In genomic region chr2:48172626-48173025, GRCm38 (mm10) we compare ENCODE assay signal across 22 mouse cellular contexts.
DNase-seq lines count a peak whose midpoint lies in the region; ATAC-seq and TF ChIP-seq lines count a peak whose summit lies in the region.
"Had no signal": no experiment of that assay in that cellular context is flagged by ENCODE, and none has a peak within 500 bp of the region (broad histone marks: within the 10 kb centered on the region; RNA-seq: fewer than 3 reads in every experiment).

No protein-coding gene starts in this region.

- no peaks in the 10 kb centered on the region for H3K36me3 ChIP-seq in forebrain, embryonic 12.5 days (replicated peaks)
- H3K36me3 ChIP-seq: embryonic facial prominence, embryonic 10.5 days; heart, embryonic 13.5 days had no signal

- peak; percentile 26 for DNase-seq in embryo, embryonic 10.5 days (ENCODE audit: low spot score)
- DNase-seq in embryo, embryonic 9.5 days (ENCODE audit: extremely low spot score) = no peak
- DNase-seq in 3T3-L1 (ENCODE audit: low read depth, low spot score) = peak; percentile 49
- DNase-seq in mesoderm, embryonic 11.5 days (ENCODE audit: low read depth, low spot score) = peak; percentile 58
- DNase-seq in left cerebral cortex, adult 18-20 months (ENCODE audit: low spot score in 2 of 2) = no peak
- DNase-seq: adrenal gland, adult 2 months; adrenal gland, postnatal 25 days; cerebellum, adult 18-20 months; cerebellum, adult 9-11 months; cerebellum, postnatal 36 days; gastrocnemius, postnatal 14 days; heart, postnatal 36 days; kidney, adult 18-20 months had no signal

- peak overlapping the region; percentile 26 for H3K27ac ChIP-seq in embryonic fibroblast, embryonic 13.5 days (ENCODE audit: insufficient read depth, low read length)
- no peak overlapping the region for H3K27ac ChIP-seq in forebrain, embryonic 12.5 days
- H3K27ac ChIP-seq: embryonic facial prominence, embryonic 10.5 days; heart, embryonic 13.5 days had no signal

- no peak for ATAC-seq in forebrain, embryonic 12.5 days (ENCODE audit: low FRiP score)
- ATAC-seq: activated CD4-positive, CD25-positive, alpha-beta regulatory T cell, adult 4 months; forebrain, embryonic 16.5 days; hindbrain, embryonic 16.5 days; Patski had no signal

- WGBS in forebrain, embryonic 12.5 days = 78% methylated on average over 1 of the region's 1 CpGs

- no peak overlapping the region for H3K9ac ChIP-seq in forebrain, embryonic 12.5 days
- H3K9ac ChIP-seq: heart, embryonic 13.5 days had no signal

- TF ChIP-seq POLR2A in embryonic fibroblast, embryonic 13.5 days (IDR thresholded peaks at IDR 0.05; ENCODE audit: low read depth, low read length) = no peak

- no peaks in the 10 kb centered on the region for H3K4me1 ChIP-seq in embryonic fibroblast, embryonic 13.5 days (ENCODE audit: control insufficient read depth, insufficient read depth, low read length)
- H3K4me1 ChIP-seq in forebrain, embryonic 12.5 days = no peaks in the 10 kb centered on the region
- H3K4me1 ChIP-seq: embryonic facial prominence, embryonic 10.5 days; heart, embryonic 13.5 days had no signal

- H3K9me3 ChIP-seq in forebrain, embryonic 12.5 days = no peaks in the 10 kb centered on the region
- H3K9me3 ChIP-seq: embryonic facial prominence, embryonic 10.5 days; heart, embryonic 13.5 days had no signal

- no peak for TF ChIP-seq CTCF in embryonic fibroblast, embryonic 13.5 days (IDR thresholded peaks at IDR 0.05; ENCODE audit: borderline replicate concordance, insufficient read depth, low read length)

- no peak overlapping the region for H3K4me2 ChIP-seq in forebrain, embryonic 12.5 days
- H3K4me2 ChIP-seq: heart, embryonic 13.5 days had no signal

- H3K27me3 ChIP-seq in forebrain, embryonic 12.5 days = no peaks in the 10 kb centered on the region
- H3K27me3 ChIP-seq: heart, embryonic 13.5 days; Patski had no signal

- no peak overlapping the region for H3K4me3 ChIP-seq in embryonic fibroblast, embryonic 13.5 days (ENCODE audit: insufficient read depth, low read length)
- H3K4me3 ChIP-seq in forebrain, embryonic 12.5 days (replicated peaks) = no peak overlapping the region
- H3K4me3 ChIP-seq: embryonic facial prominence, embryonic 10.5 days; erythroblast, embryonic 14.5 days; heart, embryonic 13.5 days had no signal

Comparison
In these comparisons a context has a peak if more than half of its experiments do, and no peak if none do; other contexts are left out.
1. DNase-seq: peak in embryo, embryonic 10.5 days (single experiment), 3T3-L1 (single experiment) and mesoderm, embryonic 11.5 days (single experiment); none in embryo, embryonic 9.5 days (single experiment) and left cerebral cortex, adult 18-20 months (0 of 2).